Mouse (Mus musculus) kidney, embryonic 14.5 days (tissue): ENCODE results near the gene Rsbn1l. TPM values are rescaled to one million over a fixed set of nuclear protein-coding genes. Genes with fewer than 3 reads are reported as not detected.

Source experiments
- polyA plus RNA-seq: library from polyadenylated mRNA; unstranded; fragments of >200 nt; fragmentation: Nextera tagmentation; extraction: Ambion mirVana; gene quantifications from 2 replicates; pipeline ENCODE4 v1.2.1, GENCODE M21; 2014

Gene Rsbn1l
- polyA plus RNA-seq, 1 experiment from 2014 or later = 9.8 TPM

Other genes starting within 250 kb of the Rsbn1l start
- gene Phtf2, start 74.3 kb downstream of the Rsbn1l start, polyA plus RNA-seq = 8.2 and 18.9 TPM in 2 replicates
- gene Tmem60, start 74.2 kb downstream of the Rsbn1l start, polyA plus RNA-seq = 48.0 and 65.9 TPM in 2 replicates
- gene Ptpn12, start 99.5 kb upstream of the Rsbn1l start, polyA plus RNA-seq = 30.8 and 36.9 TPM in 2 replicates
- gene Gsap, start 229.9 kb upstream of the Rsbn1l start, polyA plus RNA-seq = 1.2 and 1.5 TPM in 2 replicates